Mouse (Mus musculus) liver, embryonic 12.5 days (tissue): ENCODE measurements around the gene Kif27. TPM values are rescaled to one million over a fixed set of nuclear protein-coding genes. Genes with fewer than 3 reads are reported as not detected.
A peak's percentile ranks its signal among the peaks of the same experiment; 100 is the strongest.
"Not testable (repeated sequence)": the region's sequence is repeated elsewhere in the genome, so short reads cannot be mapped to it uniquely, and the experiment has no call there.

ENCODE experiments used
- ATAC-seq: fragments of 200-750 bp; cut with Nextera tagmentation; 2 replicates; pipeline ENCODE4 v1.8.0; 2017; ENCODE audit warnings: moderate number of reproducible peaks, mild to moderate bottlenecking, moderate library complexity
- H3K27ac ChIP-seq: fragments of 300-500 bp; sonication (generic); 2 replicates; pipeline ENCODE4 v1.5.1; 2016; ENCODE audit warnings: mild to moderate bottlenecking
- H3K27me3 ChIP-seq: fragments of 300-500 bp; sonication (generic); replicated peaks from 2 replicates; pipeline ENCODE4 v1.6.1; 2016; ENCODE audit warnings: mild to moderate bottlenecking, moderate library complexity
- H3K36me3 ChIP-seq: fragments of 300-500 bp; sonication (generic); 2 replicates; pipeline ENCODE4 v1.6.1; 2016; ENCODE audit warnings: mild to moderate bottlenecking, moderate library complexity
- H3K4me1 ChIP-seq: fragments of 300-500 bp; sonication (generic); 2 replicates; pipeline ENCODE4 v1.6.1; 2016
- H3K4me2 ChIP-seq: fragments of 300-500 bp; sonication (generic); 2 replicates; pipeline ENCODE4 v1.6.1; 2016; ENCODE audit warnings: mild to moderate bottlenecking, moderate library complexity
- H3K4me3 ChIP-seq: fragments of 300-500 bp; sonication (generic); 2 replicates; pipeline ENCODE4 v1.5.1; 2016; ENCODE audit warnings: mild to moderate bottlenecking, moderate library complexity
- H3K9ac ChIP-seq: fragments of 300-500 bp; sonication (generic); 2 replicates; pipeline ENCODE4 v1.6.1; 2016; ENCODE audit warnings: mild to moderate bottlenecking, moderate library complexity
- H3K9me3 ChIP-seq: fragments of 300-500 bp; sonication (generic); replicated peaks from 2 replicates; pipeline ENCODE4 v1.6.1; 2016; ENCODE audit warnings: mild to moderate bottlenecking, moderate library complexity
- WGBS: fragments of 180-500 bp; shearing (Covaris S2); methylation state at CpG from one replicate; pipeline ENCODE4 v1.1.7; 2016; ENCODE audit not compliant: insufficient replicate concordance; 5-methylcytosine and 5-hydroxymethylcytosine counted together
- polyA plus RNA-seq: library from polyadenylated mRNA; unstranded; fragments of >200 nt; fragmentation: Nextera tagmentation; extraction: Ambion mirVana; gene quantifications from 2 replicates; pipeline ENCODE4 v1.2.1, GENCODE M21; 2016

The Kif27 gene
- polyA plus RNA-seq, 1 experiment from 2014 or later, result 0.06 TPM

GRCm38 (mm10) chr13:58385547-58385920, 26.6 kb upstream of the Kif27 start:
- Histone ChIP-seq H3K4me1 (peaks cover 27% of the 10 kb centered on the region), H3K27me3 (no peaks in the 10 kb centered on the region), H3K9ac (peak overlapping the region; percentile 90), H3K9me3 (peaks cover 19% of the 10 kb centered on the region), H3K4me2 (peak overlapping the region; percentile 94), H3K4me3 (peak overlapping the region; percentile 91), H3K27ac (0 out of 2 replicates have a peak overlapping the region, but pooled peaks have one; percentile 72), H3K36me3 (peaks cover 38% of the 10 kb centered on the region)
- peak; percentile 14; the same call in 1 of the 2 replicates for ATAC-seq
- WGBS, result 62% methylated on average over 7 of the region's 7 CpGs

DNA sequence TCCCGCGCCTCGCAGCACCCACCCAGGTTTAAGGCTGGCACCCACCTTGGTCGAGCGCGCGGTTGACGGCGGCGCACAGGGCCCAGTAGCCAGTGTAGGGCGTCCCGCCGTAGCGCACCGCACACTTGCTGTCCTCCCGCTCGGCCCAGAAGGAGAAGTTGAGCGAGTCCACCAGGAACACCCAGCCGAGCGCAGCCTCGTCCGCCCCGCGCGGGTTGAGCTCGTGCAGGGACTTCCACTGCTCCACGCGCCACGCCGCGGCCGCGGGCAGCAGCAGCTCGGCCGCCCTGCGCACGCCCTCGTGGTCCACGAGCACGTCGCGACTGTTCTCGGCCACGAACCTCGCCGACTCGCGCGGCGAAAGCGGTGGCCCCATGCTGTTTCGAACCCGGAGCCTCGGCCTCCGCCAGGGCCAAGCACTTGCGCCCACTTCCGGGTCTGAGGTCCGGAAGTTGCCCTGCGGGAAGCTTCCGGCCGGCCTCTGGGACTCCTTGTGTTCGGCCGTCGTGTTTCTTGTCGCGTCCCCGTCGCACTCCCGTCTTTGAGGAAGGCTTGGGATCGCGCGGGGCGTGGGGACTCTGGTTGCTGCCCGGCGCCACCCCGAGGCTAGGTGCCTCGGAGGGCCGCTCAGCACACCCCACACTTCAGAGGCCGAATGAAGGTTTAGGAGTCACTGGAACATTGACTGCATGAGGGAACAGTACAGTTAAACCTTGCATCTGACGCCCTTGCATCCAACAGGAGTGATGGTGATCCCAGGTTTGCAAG, 26.0 kb upstream of the Kif27 start, which contains the start of gene 2210016F16Rik:
TSS of gene 2210016F16Rik (minus strand) at position 447 of the 768 bp plus-strand sequence.
- WGBS, result 1% methylated on average over 79 of the region's 80 CpGs
- Histone ChIP-seq H3K4me2 (peak within 1 kb of the TSS; percentile 94), H3K27ac (peak within 1 kb of the TSS; percentile 72), H3K9me3 (peaks cover 24% of the 10 kb centered on the region), H3K27me3 (no peaks in the 10 kb centered on the region), H3K36me3 (peaks cover 38% of the 10 kb centered on the region), H3K4me3 (peak within 1 kb of the TSS; percentile 91), H3K9ac (peak within 1 kb of the TSS; percentile 90), H3K4me1 (peaks cover 27% of the 10 kb centered on the region)
- ATAC-seq, result peak; percentile 80

- Histone ChIP-seq H3K27ac (0 out of 2 replicates have a peak overlapping the region, but pooled peaks have one; percentile 72), H3K27me3 (no peaks in the 10 kb centered on the region), H3K4me1 (peaks cover 27% of the 10 kb centered on the region), H3K9me3 (peaks cover 27% of the 10 kb centered on the region), H3K4me2 (peak overlapping the region; percentile 94), H3K9ac (peak overlapping the region; percentile 90), H3K4me3 (peak overlapping the region; percentile 91), H3K36me3 (peaks cover 39% of the 10 kb centered on the region)
- no peak for ATAC-seq
- WGBS, result 52% methylated on average over 10 of the region's 11 CpGs
Measured at GRCm38 (mm10) chr13:58384371-58384770, 25.4 kb upstream of the Kif27 start.

DNA sequence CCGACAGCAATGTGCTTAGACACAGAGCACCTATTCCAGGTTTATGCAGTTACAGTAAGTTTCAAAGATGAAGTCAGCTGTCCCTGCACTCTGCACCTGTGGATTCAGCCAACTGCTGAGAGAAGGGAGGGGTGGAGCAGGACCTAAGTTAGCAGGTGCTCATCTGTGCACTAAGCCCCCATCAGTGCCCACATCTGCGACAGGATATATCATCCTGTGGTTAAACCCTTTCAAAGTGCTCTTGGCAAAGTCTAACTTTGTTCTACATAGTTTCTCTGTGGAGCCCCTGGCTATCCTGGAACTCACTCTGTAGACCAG, 14.2 kb upstream of the Kif27 start:
- WGBS, result 54% methylated on average over 2 of the region's 2 CpGs
- H3K4me2 ChIP-seq, result no peak overlapping the region
- no peaks in the 10 kb centered on the region for H3K36me3 ChIP-seq
- H3K9me3 ChIP-seq, result peaks cover 30% of the 10 kb centered on the region
- H3K9ac ChIP-seq, result no peak overlapping the region
- H3K4me1 ChIP-seq, result 0 out of 2 replicates have a peak, but pooled peaks cover 6% of the 10 kb centered on the region
- no peak overlapping the region for H3K4me3 ChIP-seq
- H3K27ac ChIP-seq, result no peak overlapping the region
- no peak for ATAC-seq
- 0 out of 2 replicates have a peak, but pooled peaks cover 3% of the 10 kb centered on the region for H3K27me3 ChIP-seq

DNA sequence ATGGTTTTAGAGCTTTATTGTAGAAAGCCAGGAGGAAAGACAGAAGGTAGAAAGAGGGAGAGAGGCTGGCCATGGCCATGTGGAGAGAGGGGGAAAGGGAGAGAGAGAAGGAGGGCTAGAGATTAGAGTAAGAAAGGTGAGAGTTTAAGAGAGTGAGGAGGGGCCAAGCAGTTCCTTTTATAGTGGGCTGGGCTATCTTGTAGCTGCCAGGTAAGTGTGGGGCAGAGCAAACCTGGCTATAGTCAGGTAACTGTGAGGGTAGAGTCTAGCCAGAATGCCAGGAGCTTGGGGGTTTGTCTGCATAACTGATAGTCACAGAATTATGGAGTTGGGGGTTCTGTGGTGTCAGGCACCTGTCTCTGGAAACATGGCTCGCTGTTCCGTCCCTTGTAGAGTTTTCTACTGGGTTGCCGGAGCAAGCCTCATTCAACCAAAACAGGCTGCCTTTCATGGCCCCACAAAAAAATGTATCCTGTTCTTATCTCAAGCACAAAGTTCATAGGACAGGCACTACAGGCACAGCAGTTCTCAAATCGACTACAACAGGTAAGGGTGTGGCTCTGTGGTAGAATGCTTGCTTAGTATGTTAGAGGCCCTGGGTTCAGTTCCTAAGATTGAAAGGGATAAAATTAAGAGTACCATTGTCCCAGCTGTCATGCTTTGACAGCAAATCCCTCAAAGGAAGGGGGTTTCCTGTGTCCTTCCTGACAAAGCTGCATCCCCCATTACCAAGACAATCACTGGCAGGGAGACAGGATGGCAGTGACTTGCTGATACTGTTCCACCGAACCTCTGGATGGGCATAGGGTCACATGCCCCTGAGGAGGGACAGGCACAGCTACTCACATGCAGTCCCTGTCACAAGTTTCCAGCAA, 13.6 kb upstream of the Kif27 start:
- ATAC-seq, result no peak
- H3K4me1 ChIP-seq, result 0 out of 2 replicates have a peak, but pooled peaks cover 6% of the 10 kb centered on the region
- H3K27me3 ChIP-seq, result 0 out of 2 replicates have a peak, but pooled peaks cover 3% of the 10 kb centered on the region
- H3K4me2 ChIP-seq, result no peak overlapping the region
- 62% methylated on average over 5 of the region's 5 CpGs for WGBS
- no peaks in the 10 kb centered on the region for H3K36me3 ChIP-seq
- H3K9ac ChIP-seq, result no peak overlapping the region
- H3K9me3 ChIP-seq, result peaks cover 30% of the 10 kb centered on the region
- H3K4me3 ChIP-seq, result no peak overlapping the region
- no peak overlapping the region for H3K27ac ChIP-seq

- no peak overlapping the region for H3K27ac ChIP-seq
- no peak overlapping the region for H3K4me3 ChIP-seq
- H3K4me2 ChIP-seq, result no peak overlapping the region
- no peak for ATAC-seq
- WGBS, result 56% methylated on average over 4 of the region's 4 CpGs
- H3K36me3 ChIP-seq, result no peaks in the 10 kb centered on the region
- H3K4me1 ChIP-seq, result 0 out of 2 replicates have a peak, but pooled peaks cover 6% of the 10 kb centered on the region
- no peak overlapping the region for H3K9ac ChIP-seq
- no peaks in the 10 kb centered on the region for H3K9me3 ChIP-seq
- 0 out of 2 replicates have a peak, but pooled peaks cover 3% of the 10 kb centered on the region for H3K27me3 ChIP-seq
Measured at GRCm38 (mm10) chr13:58368835-58369234, 9.9 kb upstream of the Kif27 start.

- H3K4me1 ChIP-seq, result 0 out of 2 replicates have a peak, but pooled peaks cover 2% of the 10 kb centered on the region
- H3K4me2 ChIP-seq, result no peak overlapping the region
- no peak for ATAC-seq
- no peak overlapping the region for H3K4me3 ChIP-seq
- no peak overlapping the region for H3K27ac ChIP-seq
- no peaks in the 10 kb centered on the region for H3K27me3 ChIP-seq
- WGBS, result 56% methylated on average over 1 of the region's 1 CpGs
- no peak overlapping the region for H3K9ac ChIP-seq
- H3K9me3 ChIP-seq, result no peaks in the 10 kb centered on the region
- no peaks in the 10 kb centered on the region for H3K36me3 ChIP-seq
Measured at GRCm38 (mm10) chr13:58367641-58368040, 8.7 kb upstream of the Kif27 start.

DNA sequence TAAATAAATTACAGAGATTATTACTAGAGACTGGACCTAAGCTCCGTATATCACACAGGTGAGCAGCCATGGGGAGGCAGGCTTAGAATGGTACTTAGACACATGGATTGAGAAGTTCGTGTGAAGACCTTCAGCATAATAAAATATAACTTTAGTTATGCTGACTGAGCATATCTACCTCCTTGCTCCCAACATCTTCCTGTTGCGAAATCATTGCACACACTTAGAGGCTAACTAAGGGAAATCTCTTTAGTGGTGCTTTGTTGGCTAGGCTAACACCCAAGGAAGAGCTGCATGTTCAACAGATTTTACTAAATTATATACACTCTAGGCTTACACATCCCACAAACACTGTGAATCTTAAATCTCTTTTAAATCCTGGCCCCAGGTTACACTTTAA, 7.5 kb upstream of the Kif27 start:
- Histone ChIP-seq H3K4me1 (no peaks in the 10 kb centered on the region), H3K4me2 (no peak overlapping the region), H3K27me3 (no peaks in the 10 kb centered on the region), H3K27ac (no peak overlapping the region), H3K36me3 (no peaks in the 10 kb centered on the region), H3K9ac (no peak overlapping the region), H3K4me3 (no peak overlapping the region), H3K9me3 (no peaks in the 10 kb centered on the region)
- ATAC-seq, result no peak
- WGBS, result 70% methylated on average over 3 of the region's 3 CpGs

DNA sequence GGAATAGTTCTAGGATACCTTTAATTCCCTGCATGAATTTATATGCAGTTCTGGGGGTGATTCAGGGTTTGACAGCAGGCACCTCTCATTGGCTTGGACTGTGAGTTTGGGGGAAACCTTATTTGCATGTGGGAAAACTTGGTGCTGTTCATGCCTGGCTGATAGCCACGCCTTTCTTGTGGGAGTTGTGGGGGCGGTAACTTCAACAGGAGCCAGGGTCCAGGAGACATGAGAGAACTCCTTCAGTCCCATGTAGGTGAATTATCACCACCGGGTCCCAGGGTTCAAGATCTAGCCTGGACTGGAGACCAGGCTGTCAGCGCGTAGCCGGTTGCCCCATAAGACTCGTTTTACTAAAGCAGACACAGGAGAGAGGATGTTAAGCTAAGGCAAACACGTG, 6.3 kb upstream of the Kif27 start:
- H3K4me2 ChIP-seq, H3K36me3 ChIP-seq, H3K27ac ChIP-seq, H3K9me3 ChIP-seq, H3K9ac ChIP-seq, H3K4me1 ChIP-seq, H3K27me3 ChIP-seq, H3K4me3 ChIP-seq, ATAC-seq: not testable (repeated sequence)
- 63% methylated on average over 8 of the region's 8 CpGs for whole genome bisulfite sequencing

- no peaks in the 10 kb centered on the region for H3K9me3 ChIP-seq
- no peaks in the 10 kb centered on the region for H3K36me3 ChIP-seq
- no peak overlapping the region for H3K9ac ChIP-seq
- ATAC-seq, result no peak
- H3K27ac ChIP-seq, result no peak overlapping the region
- 0 out of 2 replicates have a peak, but pooled peaks cover under 1% of the 10 kb centered on the region for H3K4me1 ChIP-seq
- no peaks in the 10 kb centered on the region for H3K27me3 ChIP-seq
- no peak overlapping the region for H3K4me2 ChIP-seq
- no peak overlapping the region for H3K4me3 ChIP-seq
- WGBS, result 56% methylated on average over 8 of the region's 8 CpGs
Measured at GRCm38 (mm10) chr13:58364353-58365175, 5.6 kb upstream of the Kif27 start.

- Histone ChIP-seq H3K27ac (no peak overlapping the region), H3K9ac (peak overlapping the region; percentile 44)
- WGBS, result 9% methylated on average over 7 of the region's 7 CpGs
Measured at GRCm38 (mm10) chr13:58359304-58359653, 357 bp upstream of the Kif27 start.

More at GRCm38 (mm10) chr13:58359304-58359653, 357 bp upstream of the Kif27 start:
- Histone ChIP-seq H3K4me1 (peaks cover 12% of the 10 kb centered on the region), H3K4me3 (peak overlapping the region; percentile 72), H3K9me3 (no peaks in the 10 kb centered on the region), H3K27me3 (peaks cover 19% of the 10 kb centered on the region), H3K4me2 (peak overlapping the region; percentile 100), H3K36me3 (no peaks in the 10 kb centered on the region)
- peak; percentile 69 for ATAC-seq
